Mouse (Mus musculus): Measurements from ENCODE around the gene B3gnt7.
A peak's percentile ranks its signal among the peaks of the same experiment; 100 is the strongest.

B3gnt7 gene

DNA sequence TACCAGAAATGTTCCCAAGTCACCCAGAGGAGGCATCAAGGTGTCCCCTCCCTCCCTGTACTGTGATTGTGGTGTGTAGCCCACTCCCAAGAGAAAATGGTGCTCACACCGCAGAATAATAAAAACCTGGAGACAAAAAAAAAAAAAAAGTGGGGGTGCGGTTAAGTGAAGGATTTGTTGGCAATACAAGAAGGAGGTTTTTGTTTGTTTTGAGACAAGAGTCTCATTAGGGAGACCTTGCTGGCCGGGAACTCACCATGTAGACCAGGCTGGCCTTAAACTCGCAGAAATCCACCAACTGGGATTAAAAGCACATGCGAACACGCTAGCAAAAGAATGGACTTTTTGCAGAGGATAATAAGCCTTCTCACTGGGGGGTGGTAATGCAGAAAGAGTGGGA is at the start of gene B3gnt7:
Gene B3gnt7 (plus strand): TSS at position 301 of the 400 bp plus-strand sequence.
- no peak for DNase-seq (ENCODE audit: low read depth)

- DNase-seq (ENCODE audit: low read depth), result no peak
These were observed 49.2 kb upstream of the B3gnt7 start for GRCm38 (mm10) chr1:86253410-86253809.

- no peak for DNase-seq (ENCODE audit: low read depth)
These were observed 46.3 kb upstream of the B3gnt7 start for GRCm38 (mm10) chr1:86256311-86256710.

DNA sequence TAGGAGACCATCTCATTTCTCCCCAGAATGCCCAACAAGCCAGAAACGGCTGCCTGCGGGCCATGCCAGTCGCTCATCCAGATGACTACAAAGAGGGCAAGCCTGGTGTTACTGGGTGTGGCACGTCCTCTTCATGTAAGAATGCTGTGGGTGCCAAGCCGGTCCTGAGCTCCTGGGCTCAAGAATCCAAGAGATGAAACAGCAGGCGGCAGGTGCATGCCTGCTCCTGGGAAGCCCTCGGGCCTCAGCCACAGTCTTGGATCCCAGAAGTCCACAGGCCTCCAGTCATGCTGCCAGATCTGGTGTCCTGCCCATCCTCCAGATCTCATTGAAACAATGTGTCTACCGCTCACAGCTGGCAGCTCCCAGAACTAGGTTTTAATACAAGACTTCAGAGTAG is 45.4 kb upstream of the B3gnt7 start:
- no peak for DNase-seq (ENCODE audit: low read depth)

- DNase-seq (ENCODE audit: low read depth), result no peak
These were observed 44.3 kb upstream of the B3gnt7 start for GRCm38 (mm10) chr1:86258171-86258824.

GRCm38 (mm10) chr1:86263564-86264339 is 38.9 kb upstream of the B3gnt7 start:
- no peak for DNase-seq (ENCODE audit: low read depth)

DNA sequence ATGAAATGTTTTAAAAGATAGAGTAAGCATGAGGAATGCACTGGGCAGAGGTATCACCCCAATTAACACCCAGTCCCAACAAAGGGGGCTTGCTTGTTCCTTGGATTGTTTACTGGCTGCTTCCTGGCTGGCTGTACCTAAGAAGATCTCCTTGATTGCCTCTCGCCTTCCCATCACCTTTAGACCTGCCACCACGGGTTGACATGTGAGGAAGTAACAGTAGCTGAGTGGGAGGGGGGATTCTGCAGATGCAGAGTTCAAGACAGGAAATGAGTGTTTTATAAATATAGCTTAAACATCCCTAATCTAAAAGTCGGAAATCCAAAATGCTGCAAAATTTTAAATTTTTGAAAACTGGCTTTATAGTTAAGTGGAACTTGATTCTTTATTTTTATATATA is 37.6 kb upstream of the B3gnt7 start:
- peak; percentile 50 for DNase-seq (ENCODE audit: low read depth)

DNA sequence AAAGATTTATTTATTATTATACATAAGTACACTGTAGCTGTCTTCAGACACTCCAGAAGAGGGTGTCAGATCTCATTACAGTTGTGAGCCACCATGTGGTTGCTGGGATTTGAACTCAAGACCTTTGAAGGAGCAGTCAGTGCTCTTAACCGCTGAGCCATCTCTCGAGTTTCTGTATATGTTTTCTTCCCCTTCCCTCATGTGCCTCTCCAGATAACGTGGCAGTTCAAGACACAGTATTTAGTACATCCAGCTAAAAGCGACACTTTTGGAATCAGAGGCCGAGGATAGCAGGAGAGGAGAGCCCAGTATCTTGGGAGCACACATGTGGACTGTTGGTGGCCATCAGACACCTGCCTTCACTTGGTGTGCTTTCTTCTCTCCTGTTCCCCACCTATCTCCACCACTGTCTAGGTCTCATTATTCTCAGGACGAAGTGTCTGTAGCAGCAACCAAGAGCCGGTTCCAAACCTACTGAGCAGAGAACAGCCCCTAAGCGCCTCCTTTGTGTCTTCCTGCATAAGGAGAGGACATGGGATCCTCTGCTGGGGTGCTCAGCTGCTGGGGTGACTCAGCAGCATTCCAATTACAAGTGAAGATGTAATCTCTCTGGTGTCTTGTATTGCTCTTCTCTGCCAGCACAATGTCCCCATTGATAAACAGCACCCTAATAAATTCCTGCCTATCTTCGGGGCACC is 34.0 kb upstream of the B3gnt7 start:
- no peak for DNase-seq (ENCODE audit: low read depth)

GRCm38 (mm10) chr1:86269190-86269508 is 33.5 kb upstream of the B3gnt7 start:
- DNase-seq (ENCODE audit: low read depth), result no peak

- no peak for DNase-seq (ENCODE audit: low read depth)
These were observed 30.9 kb upstream of the B3gnt7 start for GRCm38 (mm10) chr1:86271707-86272106.

DNA sequence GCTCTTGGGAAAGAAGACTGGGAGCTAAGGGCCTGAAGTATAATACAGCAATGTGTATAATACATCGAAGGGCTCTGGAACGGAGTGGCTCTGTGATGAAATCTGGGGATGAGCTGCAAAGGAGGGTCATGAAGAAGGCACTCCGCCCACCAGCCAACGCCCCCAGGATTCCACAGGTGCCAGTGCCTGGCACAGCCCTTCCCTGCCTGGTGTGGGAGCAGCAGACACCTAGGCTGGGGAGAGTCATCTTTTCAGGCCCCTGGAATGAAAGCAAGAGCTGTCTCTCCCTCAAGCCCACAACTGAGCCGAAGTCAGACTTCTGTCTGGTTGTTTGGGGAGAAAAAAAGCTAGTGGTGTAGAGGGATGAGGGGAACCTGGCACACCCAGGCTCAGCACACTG is 25.6 kb upstream of the B3gnt7 start:
- DNase-seq (ENCODE audit: low read depth), result no peak

DNA sequence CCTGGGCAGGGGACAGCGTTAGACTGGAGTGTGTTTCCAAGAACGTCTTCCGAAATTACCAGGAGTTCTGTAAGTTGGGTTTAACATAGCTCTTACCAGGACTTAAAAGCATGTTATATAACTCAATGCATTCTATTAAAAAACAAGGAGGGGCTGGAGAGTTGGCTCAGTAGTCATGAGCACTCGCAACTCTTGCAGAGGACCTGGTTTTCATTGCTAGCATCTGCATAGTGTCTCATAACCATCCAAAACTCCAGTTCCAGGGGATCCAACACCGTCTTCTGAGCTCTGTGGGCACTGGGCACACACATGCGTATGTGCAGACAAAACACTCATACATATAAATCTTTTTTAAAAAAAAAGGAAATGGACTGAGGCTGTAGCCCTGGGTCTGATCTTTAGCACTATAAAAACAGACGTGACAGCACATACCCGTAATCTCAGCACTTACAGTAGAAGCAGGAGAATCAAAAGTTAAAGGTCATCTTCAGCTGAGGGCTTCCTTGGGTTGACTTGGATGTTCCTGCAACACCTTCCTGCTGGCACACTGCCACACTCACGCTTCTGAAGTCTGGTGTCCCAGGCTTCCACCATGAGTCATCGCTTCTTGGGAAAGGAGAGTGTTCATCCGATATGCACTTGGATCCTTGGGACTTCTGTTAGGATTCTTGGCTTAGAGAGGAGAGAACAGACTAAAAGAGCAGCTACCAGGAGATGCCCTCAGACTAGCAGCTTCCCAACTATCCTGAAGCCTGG is 20.7 kb upstream of the B3gnt7 start:
- DNase-seq (ENCODE audit: low read depth), result no peak

DNA sequence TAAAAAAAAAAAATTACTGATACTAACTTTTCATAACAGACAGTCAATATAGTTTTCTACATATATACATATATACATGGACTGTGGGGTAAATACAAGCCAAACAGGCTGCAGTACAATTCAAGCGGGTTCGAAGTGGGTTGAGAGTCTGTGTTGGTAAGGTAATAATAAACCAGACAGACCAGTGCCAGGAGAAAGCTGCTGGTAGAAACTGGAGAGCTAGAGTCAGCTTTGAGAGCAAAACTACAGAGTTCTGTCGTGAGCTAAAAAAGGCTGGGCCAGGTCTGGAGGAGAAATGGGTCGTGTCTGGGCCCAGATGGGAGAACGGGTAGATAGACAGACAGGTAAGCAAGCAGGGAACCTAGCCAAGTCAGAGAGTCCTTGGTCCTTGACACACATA is 18.5 kb upstream of the B3gnt7 start:
- DNase-seq (ENCODE audit: low read depth), result no peak

- DNase-seq (ENCODE audit: low read depth), result no peak
These were observed 17.3 kb upstream of the B3gnt7 start for GRCm38 (mm10) chr1:86285295-86285694.

GRCm38 (mm10) chr1:86287473-86287872 is 15.2 kb upstream of the B3gnt7 start:
- no peak for DNase-seq (ENCODE audit: low read depth)

DNA sequence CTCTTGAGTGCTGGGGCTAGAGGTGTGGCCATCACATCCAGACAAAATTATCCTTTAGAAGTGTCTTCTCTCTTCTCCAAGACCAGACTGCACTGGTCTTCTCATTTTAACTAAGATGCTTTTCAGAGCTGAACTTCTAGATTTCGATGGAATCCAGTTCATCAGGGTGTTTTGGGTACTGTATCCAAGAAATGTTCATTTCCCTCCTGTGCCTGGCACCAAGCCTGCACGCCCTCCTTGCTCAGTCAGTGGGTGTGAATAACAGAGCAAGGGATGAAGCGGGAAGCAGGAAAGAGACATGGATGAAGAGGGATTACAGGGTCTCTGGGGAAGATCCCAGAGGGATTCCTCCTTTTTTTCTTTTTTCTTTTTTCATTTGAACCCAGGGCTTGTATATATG is 12.2 kb upstream of the B3gnt7 start:
- DNase-seq (ENCODE audit: low read depth), result no peak

DNA sequence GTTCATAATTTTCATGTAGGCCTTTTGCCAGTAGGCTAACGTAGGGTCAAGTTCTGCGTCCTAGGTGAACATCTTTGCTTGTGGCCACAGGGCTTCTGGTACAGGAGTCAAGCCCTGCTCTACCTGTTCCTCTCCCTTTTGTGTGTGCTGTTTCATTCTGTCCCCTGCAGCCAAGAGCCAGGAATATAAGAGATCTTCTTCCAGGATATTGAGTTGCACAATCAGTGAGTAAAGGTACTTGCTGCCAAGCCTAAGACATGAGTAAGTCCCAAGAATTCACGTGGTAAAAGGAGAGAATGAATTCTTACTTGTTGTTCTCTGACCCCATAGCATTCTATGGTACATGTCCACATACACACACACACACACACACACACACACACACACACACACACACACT is 9.5 kb upstream of the B3gnt7 start:
- DNase-seq (ENCODE audit: low read depth), result no peak

- DNase-seq (ENCODE audit: low read depth), result no peak
These were observed 8.8 kb upstream of the B3gnt7 start for GRCm38 (mm10) chr1:86293868-86294267.

- DNase-seq (ENCODE audit: low read depth), result no peak
These were observed 8.2 kb upstream of the B3gnt7 start for GRCm38 (mm10) chr1:86294472-86294871.

GRCm38 (mm10) chr1:86300093-86300492 is 2.5 kb upstream of the B3gnt7 start:
- no peak for DNase-seq (ENCODE audit: low read depth)

DNA sequence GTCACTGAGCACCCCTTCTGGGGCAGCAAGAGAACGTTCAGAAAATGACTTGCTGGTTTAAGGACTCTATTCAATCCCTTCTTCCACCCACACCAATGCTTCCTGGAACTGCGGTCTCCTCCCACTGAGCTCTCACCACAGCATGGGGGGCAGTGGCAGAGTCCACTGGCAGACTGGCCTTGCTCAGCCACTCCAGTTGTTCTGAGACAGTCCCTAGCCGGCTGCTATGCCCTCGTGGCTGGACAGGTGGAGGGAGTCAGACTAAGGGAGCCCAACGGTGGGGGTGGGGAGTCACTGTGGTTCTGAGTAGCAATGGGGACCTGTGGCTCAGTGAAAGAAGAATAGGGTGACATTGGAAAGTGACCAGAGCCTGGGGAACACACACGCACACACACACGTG is 1.9 kb upstream of the B3gnt7 start:
- DNase-seq (ENCODE audit: low read depth), result peak; percentile 10
